Mouse (Mus musculus) spleen, postnatal 36 days (tissue): ENCODE results near the gene Tex10.
"Not testable (repeated sequence)": the region's sequence is repeated elsewhere in the genome, so short reads cannot be mapped to it uniquely, and the experiment has no call there.

ENCODE experiments used
- DNase-seq, 2 experiments: peaks; one replicate each; pipeline ENCODE4 v3.0.0; 2022; ENCODE audit warnings: low spot score in 2 of 2, mixed read lengths in 1 of 2

Tex10 gene

GRCm38 (mm10) chr4:48405724-48406491 is 67.4 kb downstream of the Tex10 start:
- DNase-seq: not testable (repeated sequence)

GRCm38 (mm10) chr4:48403066-48403640 is 70.1 kb downstream of the Tex10 start:
- no peak for DNase-seq

GRCm38 (mm10) chr4:48396949-48397348 is 76.3 kb downstream of the Tex10 start:
- DNase-seq: no peak

GRCm38 (mm10) chr4:48382506-48382905 is 90.8 kb downstream of the Tex10 start:
- DNase-seq: no peak

GRCm38 (mm10) chr4:48380940-48381339 is 92.3 kb downstream of the Tex10 start:
- DNase-seq: peak; percentile 33 to 56
